Mouse (Mus musculus) cortical plate, adult 2 months (tissue): ENCODE measurements around the gene Fgfr2.

Experiments used
- CTCF ChIP-seq: fragments of 200-500 bp; IDR thresholded peaks from 2 replicates; pipeline ENCODE4 v1.5.1; 2011; ENCODE audit warnings: mild to moderate bottlenecking, control low read depth, low read length; ENCODE audit not compliant: insufficient read depth; ENCODE audit errors: extremely low read depth
- POLR2A ChIP-seq: fragments of 200-500 bp; IDR thresholded peaks from 2 replicates; pipeline ENCODE4 v1.6.1; 2011; ENCODE audit warnings: mild to moderate bottlenecking, low read length, control low read depth; ENCODE audit not compliant: insufficient read depth; ENCODE audit errors: extremely low read depth

GRCm38 (mm10) chr7:130188108-130188507 lies 2935.0 kb downstream of the Fgfr2 start:
- TF ChIP-seq CTCF (no peak), POLR2A (no peak)
